Mouse (Mus musculus) cerebellum, adult (tissue): ENCODE results near the gene Olfr1432.
"Not testable (repeated sequence)": the region's sequence is repeated elsewhere in the genome, so short reads cannot be mapped to it uniquely, and the experiment has no call there.

Experiments used
- ATAC-seq: cut with Nextera tagmentation; 2 replicates; pipeline ENCODE4 v1.9.2; 2017; ENCODE audit warnings: mild to moderate bottlenecking, moderate library complexity, mixed read lengths; ENCODE audit not compliant: insufficient number of reproducible peaks, low FRiP score, low TSS enrichment

The Olfr1432 gene

GRCm38 (mm10) chr19:12232496-12232895 is at the start of gene Olfr1432:
Gene Olfr1432, minus strand, starts transcription at chr19:12232596.
- ATAC-seq: not testable (repeated sequence)

GRCm38 (mm10) chr19:12279554-12279953 is 47.2 kb upstream of the Olfr1432 start, which contains the start of gene Olfr1434:
Gene Olfr1434, plus strand, starts transcription at chr19:12279854.
- no peak for ATAC-seq

GRCm38 (mm10) chr19:12260732-12261131 is 28.3 kb upstream of the Olfr1432 start, which contains the start of gene Olfr235:
Gene Olfr235, plus strand, starts transcription at chr19:12261032.
- no peak for ATAC-seq

DNA sequence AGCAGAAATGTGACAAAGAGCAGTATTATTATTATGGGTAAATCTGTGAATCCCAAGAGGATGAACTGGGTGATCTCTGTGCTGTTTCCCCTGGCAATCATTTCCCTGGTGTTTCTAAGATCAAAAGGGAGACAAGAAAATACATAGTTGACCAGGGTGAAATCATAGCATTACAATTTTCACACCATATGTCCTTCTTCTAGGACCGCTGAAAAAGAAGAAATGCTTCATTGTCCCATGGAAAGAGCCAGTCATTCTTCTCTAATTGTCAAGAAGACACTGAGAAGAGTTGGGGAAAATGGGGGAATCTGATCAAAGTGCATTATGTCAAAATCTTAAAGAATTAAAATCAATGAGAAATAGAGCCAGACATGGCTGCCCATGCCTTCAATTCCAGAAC is 9.2 kb upstream of the Olfr1432 start, which contains the start of gene Olfr262:
Gene Olfr262 (minus strand): TSS at position 101 of the 400 bp plus-strand sequence.
- ATAC-seq: no peak

GRCm38 (mm10) chr19:12200334-12200733 is 32.1 kb downstream of the Olfr1432 start, which contains the start of gene Olfr1431:
Gene Olfr1431, plus strand, starts transcription at chr19:12200634.
- ATAC-seq: no peak

- ATAC-seq: not testable (repeated sequence)
Measured at GRCm38 (mm10) chr19:12199076-12199475, 33.3 kb downstream of the Olfr1432 start.
